15 mouse cellular contexts compared by ENCODE assay signal in the genomic region with DNA sequence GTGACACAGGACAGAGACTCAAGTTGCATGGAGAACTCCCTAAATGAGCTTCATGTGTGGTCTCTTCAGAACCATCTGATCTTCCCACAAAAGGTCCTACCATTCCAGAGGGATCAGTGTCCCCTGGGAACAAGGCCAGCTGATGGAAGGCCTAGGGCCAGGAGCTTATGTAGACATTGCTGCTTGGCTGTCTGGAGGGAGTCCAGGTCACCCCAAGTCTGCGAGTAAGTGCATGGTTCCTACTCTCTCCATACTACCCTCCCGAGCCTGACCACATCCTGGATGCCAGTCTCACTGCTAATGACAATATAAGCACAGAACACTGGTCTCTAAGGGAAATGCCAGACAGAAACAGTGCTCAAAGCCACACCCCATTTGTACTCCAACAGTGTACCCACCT. TPM values are rescaled to one million over a fixed set of nuclear protein-coding genes. Genes with fewer than 3 reads are reported as not detected.
DNase-seq lines count a peak whose midpoint lies in the region; ATAC-seq and TF ChIP-seq lines count a peak whose summit lies in the region.
"Had no signal": no experiment of that assay in that cellular context is flagged by ENCODE, and none has a peak within 500 bp of the region (broad histone marks: within the 10 kb centered on the region; RNA-seq: fewer than 3 reads in every experiment).

No protein-coding gene starts in this region.

- H3K36me3 ChIP-seq in kidney, embryonic 16.5 days (ENCODE audit: insufficient read depth, low read length) = no peaks in the 10 kb centered on the region
- H3K36me3 ChIP-seq in neural tube, embryonic 13.5 days = no peaks in the 10 kb centered on the region
- no peaks in the 10 kb centered on the region for H3K36me3 ChIP-seq in neural tube, embryonic 15.5 days
- H3K36me3 ChIP-seq in intestine, embryonic 15.5 days = no peaks in the 10 kb centered on the region
- H3K36me3 ChIP-seq in stomach, embryonic 16.5 days (ENCODE audit: control insufficient read depth, insufficient read depth, low read length) = no peaks in the 10 kb centered on the region
- H3K36me3 ChIP-seq in liver, postnatal 0 days (replicated peaks; ENCODE audit: insufficient read depth, low read length) = no peaks in the 10 kb centered on the region
- H3K36me3 ChIP-seq: forebrain, embryonic 15.5 days had no signal

- WGBS in kidney, embryonic 16.5 days = 32% methylated on average over 2 of the region's 2 CpGs
- 67% methylated on average over 2 of the region's 2 CpGs for WGBS in neural tube, embryonic 13.5 days
- 82% methylated on average over 2 of the region's 2 CpGs for WGBS in neural tube, embryonic 15.5 days
- 47% methylated on average over 2 of the region's 2 CpGs for WGBS in intestine, embryonic 15.5 days
- WGBS in stomach, embryonic 16.5 days = 46% methylated on average over 2 of the region's 2 CpGs
- 35% methylated on average over 2 of the region's 2 CpGs for WGBS in liver, postnatal 0 days (ENCODE audit: insufficient replicate concordance)

- 0 out of 2 replicates have a peak, but pooled peaks have one; percentile 25 for ATAC-seq in kidney, embryonic 16.5 days (ENCODE audit: low FRiP score, low TSS enrichment)
- ATAC-seq in neural tube, embryonic 13.5 days (ENCODE audit: low read depth) = peak; percentile 27; the same call in 1 of the 2 replicates
- no peak for ATAC-seq in neural tube, embryonic 15.5 days (ENCODE audit: low FRiP score)
- peak; percentile 42 for ATAC-seq in intestine, embryonic 15.5 days
- peak; percentile 42; the same call in 1 of the 2 replicates for ATAC-seq in stomach, embryonic 16.5 days (ENCODE audit: insufficient read depth, low FRiP score)
- ATAC-seq in liver, postnatal 0 days = no peak
- ATAC-seq in megakaryocyte progenitor cell, adult 5-6 weeks (replicated peaks; ENCODE audit: poor library complexity) = no peak
- ATAC-seq: CD4-positive, CD25-positive, alpha-beta regulatory T cell, adult 4 months; forebrain, embryonic 15.5 days had no signal

- TF ChIP-seq CTCF in liver, postnatal 0 days (IDR thresholded peaks at IDR 0.05; ENCODE audit: low read depth) = no peak

- DNase-seq in kidney, adult 8-10 months = no peak
- DNase-seq in liver, postnatal 0 days = no peak
- DNase-seq: adrenal gland, postnatal 25 days; cerebellum, adult 9-10 months; heart, adult 18-20 months; spleen, adult 18-20 months had no signal

- no peak overlapping the region for H3K4me3 ChIP-seq in kidney, embryonic 16.5 days (ENCODE audit: low read length)
- H3K4me3 ChIP-seq in neural tube, embryonic 13.5 days = no peak overlapping the region
- no peak overlapping the region for H3K4me3 ChIP-seq in neural tube, embryonic 15.5 days (replicated peaks)
- no peak overlapping the region for H3K4me3 ChIP-seq in intestine, embryonic 15.5 days (replicated peaks)
- H3K4me3 ChIP-seq in stomach, embryonic 16.5 days (replicated peaks; ENCODE audit: low read length) = no peak overlapping the region
- H3K4me3 ChIP-seq in liver, postnatal 0 days (ENCODE audit: low read depth, low read length) = no peak overlapping the region
- H3K4me3 ChIP-seq: forebrain, embryonic 15.5 days had no signal

- TF ChIP-seq EP300 in liver, postnatal 0 days (IDR thresholded peaks at IDR 0.05; ENCODE audit: low read depth) = no peak

- H3K9me3 ChIP-seq in kidney, embryonic 16.5 days (ENCODE audit: low read length) = no peaks in the 10 kb centered on the region
- H3K9me3 ChIP-seq in neural tube, embryonic 13.5 days = no peaks in the 10 kb centered on the region
- no peaks in the 10 kb centered on the region for H3K9me3 ChIP-seq in neural tube, embryonic 15.5 days (replicated peaks)
- H3K9me3 ChIP-seq in intestine, embryonic 15.5 days = no peaks in the 10 kb centered on the region
- no peaks in the 10 kb centered on the region for H3K9me3 ChIP-seq in stomach, embryonic 16.5 days (replicated peaks; ENCODE audit: control insufficient read depth, low read length)
- no peaks in the 10 kb centered on the region for H3K9me3 ChIP-seq in liver, postnatal 0 days (ENCODE audit: low read length)
- H3K9me3 ChIP-seq: forebrain, embryonic 15.5 days had no signal

- peak overlapping the region; percentile 75 for H3K27ac ChIP-seq in kidney, embryonic 16.5 days (ENCODE audit: low read length)
- H3K27ac ChIP-seq in neural tube, embryonic 13.5 days (replicated peaks) = no peak overlapping the region
- H3K27ac ChIP-seq in neural tube, embryonic 15.5 days (replicated peaks) = no peak overlapping the region
- H3K27ac ChIP-seq in intestine, embryonic 15.5 days = no peak overlapping the region
- H3K27ac ChIP-seq in stomach, embryonic 16.5 days (ENCODE audit: low read length) = peak overlapping the region; percentile 83
- no peak overlapping the region for H3K27ac ChIP-seq in liver, postnatal 0 days (ENCODE audit: low read depth)
- H3K27ac ChIP-seq: forebrain, embryonic 15.5 days had no signal

- H3K4me1 ChIP-seq in kidney, embryonic 16.5 days (ENCODE audit: insufficient read depth, low read length) = peaks cover 32% of the 10 kb centered on the region
- H3K4me1 ChIP-seq in neural tube, embryonic 13.5 days (replicated peaks) = peaks cover 28% of the 10 kb centered on the region
- peaks cover 20% of the 10 kb centered on the region for H3K4me1 ChIP-seq in neural tube, embryonic 15.5 days
- H3K4me1 ChIP-seq in intestine, embryonic 15.5 days (replicated peaks) = peaks cover 30% of the 10 kb centered on the region
- peaks cover 28% of the 10 kb centered on the region for H3K4me1 ChIP-seq in stomach, embryonic 16.5 days (ENCODE audit: control insufficient read depth, insufficient read depth, low read length)
- H3K4me1 ChIP-seq in liver, postnatal 0 days (ENCODE audit: insufficient read depth) = no peaks in the 10 kb centered on the region; the same call in 1 of the 2 replicates

- no peak overlapping the region for H3K9ac ChIP-seq in kidney, embryonic 16.5 days (replicated peaks; ENCODE audit: low read length)
- no peak overlapping the region for H3K9ac ChIP-seq in neural tube, embryonic 13.5 days
- H3K9ac ChIP-seq in neural tube, embryonic 15.5 days (replicated peaks) = no peak overlapping the region
- no peak overlapping the region for H3K9ac ChIP-seq in intestine, embryonic 15.5 days
- no peak overlapping the region for H3K9ac ChIP-seq in stomach, embryonic 16.5 days (ENCODE audit: low read length)
- no peak overlapping the region for H3K9ac ChIP-seq in liver, postnatal 0 days (replicated peaks)
- H3K9ac ChIP-seq: forebrain, embryonic 15.5 days had no signal

- H3K27me3 ChIP-seq in kidney, embryonic 16.5 days (ENCODE audit: insufficient read depth, low read length) = no peaks in the 10 kb centered on the region
- no peaks in the 10 kb centered on the region for H3K27me3 ChIP-seq in neural tube, embryonic 13.5 days
- no peaks in the 10 kb centered on the region for H3K27me3 ChIP-seq in neural tube, embryonic 15.5 days (replicated peaks)
- H3K27me3 ChIP-seq in intestine, embryonic 15.5 days (replicated peaks) = no peaks in the 10 kb centered on the region
- no peaks in the 10 kb centered on the region for H3K27me3 ChIP-seq in stomach, embryonic 16.5 days (ENCODE audit: control insufficient read depth, insufficient read depth, low read length)
- H3K27me3 ChIP-seq in liver, postnatal 0 days (ENCODE audit: insufficient read depth, low read length) = no peaks in the 10 kb centered on the region
- H3K27me3 ChIP-seq: forebrain, embryonic 15.5 days had no signal

- no peak overlapping the region for H3K4me2 ChIP-seq in kidney, embryonic 16.5 days (replicated peaks; ENCODE audit: low read depth, low read length)
- H3K4me2 ChIP-seq in neural tube, embryonic 13.5 days = no peak overlapping the region
- no peak overlapping the region for H3K4me2 ChIP-seq in neural tube, embryonic 15.5 days
- H3K4me2 ChIP-seq in intestine, embryonic 15.5 days (replicated peaks) = no peak overlapping the region
- no peak overlapping the region; the same call in 1 of the 2 replicates for H3K4me2 ChIP-seq in stomach, embryonic 16.5 days (ENCODE audit: low read depth, low read length)
- no peak overlapping the region for H3K4me2 ChIP-seq in liver, postnatal 0 days (ENCODE audit: low read depth, low read length)
- H3K4me2 ChIP-seq: forebrain, embryonic 15.5 days had no signal

RNA-seq across cellular contexts. Expression of a gene that starts 38.0 kb away (rescaled TPM):
- 121 and 123 TPM in 2 replicates for polyA plus RNA-seq in kidney, embryonic 16.5 days (2015; fragmentation: Nextera tagmentation; extraction: Ambion mirVana)
- polyA plus RNA-seq in neural tube, embryonic 13.5 days (2015; fragmentation: Nextera tagmentation; extraction: Ambion mirVana) = 73.1 and 94.2 TPM in 2 replicates
- polyA plus RNA-seq in neural tube, embryonic 15.5 days (2015; fragmentation: Nextera tagmentation; extraction: Ambion mirVana) = 50.5 and 52.0 TPM in 2 replicates
- 85.3 and 85.5 TPM in 2 replicates for polyA plus RNA-seq in intestine, embryonic 15.5 days (2015; fragmentation: Nextera tagmentation; extraction: Ambion mirVana)
- polyA plus RNA-seq in stomach, embryonic 16.5 days (2015; fragmentation: Nextera tagmentation; extraction: Ambion mirVana) = 72.6 and 79.3 TPM in 2 replicates
- polyA plus RNA-seq in liver, postnatal 0 days (2015; fragmentation: Nextera tagmentation; extraction: Ambion mirVana) = 5.8 and 6.1 TPM in 2 replicates
- 35.0 and 45.0 TPM in 2 replicates for total RNA-seq in megakaryocyte progenitor cell, adult 5-6 weeks (2015)
- 40.5 and 44.5 TPM in 2 replicates for total RNA-seq in megakaryocyte progenitor cell, adult 5-6 weeks (2017)

RNA-seq across cellular contexts. Expression of a gene that starts 39.0 kb away (rescaled TPM):
- polyA plus RNA-seq in kidney, embryonic 16.5 days (2015; fragmentation: Nextera tagmentation; extraction: Ambion mirVana) = 115 and 118 TPM in 2 replicates
- polyA plus RNA-seq in neural tube, embryonic 13.5 days (2015; fragmentation: Nextera tagmentation; extraction: Ambion mirVana) = 22.9 and 30.6 TPM in 2 replicates
- polyA plus RNA-seq in neural tube, embryonic 15.5 days (2015; fragmentation: Nextera tagmentation; extraction: Ambion mirVana) = 21.2 and 30.5 TPM in 2 replicates
- 61.9 and 67.0 TPM in 2 replicates for polyA plus RNA-seq in intestine, embryonic 15.5 days (2015; fragmentation: Nextera tagmentation; extraction: Ambion mirVana)
- polyA plus RNA-seq in stomach, embryonic 16.5 days (2015; fragmentation: Nextera tagmentation; extraction: Ambion mirVana) = 93.4 and 113 TPM in 2 replicates
- polyA plus RNA-seq in liver, postnatal 0 days (2015; fragmentation: Nextera tagmentation; extraction: Ambion mirVana) = 11.2 TPM in 2 replicates
- not detected in 2 replicates for total RNA-seq in megakaryocyte progenitor cell, adult 5-6 weeks (2015)
- not detected in 2 replicates for total RNA-seq in megakaryocyte progenitor cell, adult 5-6 weeks (2017)
- total RNA-seq: MEL had no signal
- polyA plus RNA-seq: CD4-positive, CD25-positive, alpha-beta regulatory T cell, adult 4 months had no signal

Comparison
In these comparisons a context has a peak if more than half of its experiments do, and no peak if none do; other contexts are left out.
1. ATAC-seq: peak in kidney, embryonic 16.5 days (single experiment), neural tube, embryonic 13.5 days (single experiment), intestine, embryonic 15.5 days (single experiment) and stomach, embryonic 16.5 days (single experiment); none in neural tube, embryonic 15.5 days (single experiment), liver, postnatal 0 days (single experiment) and megakaryocyte progenitor cell, adult 5-6 weeks (single experiment).
2. H3K27ac ChIP-seq: peak in kidney, embryonic 16.5 days (single experiment) and stomach, embryonic 16.5 days (single experiment); none in neural tube, embryonic 13.5 days (single experiment), neural tube, embryonic 15.5 days (single experiment), intestine, embryonic 15.5 days (single experiment) and liver, postnatal 0 days (single experiment).